Mouse (Mus musculus) myocyte (in vitro differentiated cells): ENCODE results near the gene Tmem209. TPM values are rescaled to one million over a fixed set of nuclear protein-coding genes. Genes with fewer than 3 reads are reported as not detected.

Source experiments
- H3K27me3 ChIP-seq: one replicate; pipeline ENCODE4 v1.6.1; 2011; ENCODE audit not compliant: control insufficient read depth, insufficient read depth, insufficient read length
- H3K36me3 ChIP-seq: one replicate; pipeline ENCODE4 v1.6.1; 2011; ENCODE audit not compliant: control insufficient read depth, insufficient read depth
- H3K4me2 ChIP-seq: one replicate; pipeline ENCODE4 v1.6.1; 2011; ENCODE audit warnings: low read depth, control low read depth
- H3K4me3 ChIP-seq: one replicate; pipeline ENCODE4 v1.5.1; 2011; ENCODE audit warnings: mild to moderate bottlenecking, control low read depth, moderate library complexity
- H3K79me2 ChIP-seq: one replicate; pipeline ENCODE4 v1.6.1; 2011; ENCODE audit not compliant: control insufficient read depth, insufficient read depth
- H3ac ChIP-seq: one replicate; pipeline ENCODE4 v1.6.1; 2011; ENCODE audit not compliant: control insufficient read depth, insufficient read length
- CEBPB ChIP-seq: IDR thresholded peaks from 2 replicates; pipeline ENCODE4 v1.6.1; 2011; ENCODE audit warnings: mild to moderate bottlenecking, moderate library complexity; ENCODE audit not compliant: poor library complexity, insufficient read depth, severe bottlenecking
- E2F4 ChIP-seq: IDR thresholded peaks from one replicate; pipeline ENCODE4 v1.6.1; 2011; ENCODE audit warnings: mild to moderate bottlenecking, control low read depth, moderate library complexity; ENCODE audit not compliant: insufficient read depth
- MAX ChIP-seq: IDR thresholded peaks from one replicate; pipeline ENCODE4 v1.6.1; 2011; ENCODE audit warnings: low read depth, mild to moderate bottlenecking, control low read depth
- MYOD1 ChIP-seq, 3 experiments: IDR thresholded peaks; one replicate each; pipeline ENCODE4 v1.6.1; 2011; ENCODE audit warnings: control low read depth in 2 of 3, low read depth in 2 of 3, mild to moderate bottlenecking in 2 of 3, moderate library complexity in 1 of 3; ENCODE audit not compliant: insufficient read length in 2 of 3, control insufficient read depth in 1 of 3
- MYOG ChIP-seq, 3 experiments: IDR thresholded peaks; one replicate each; pipeline ENCODE4 v1.6.1; 2011; ENCODE audit warnings: control low read depth in 2 of 3, low read depth in 2 of 3, mild to moderate bottlenecking in 2 of 3; ENCODE audit not compliant: insufficient read length in 2 of 3, control insufficient read depth in 1 of 3, insufficient read depth in 1 of 3
- POLR2A ChIP-seq: IDR thresholded peaks from one replicate; pipeline ENCODE4 v1.6.1; 2011; ENCODE audit warnings: low read depth, mild to moderate bottlenecking, control low read depth, moderate library complexity; ENCODE audit not compliant: insufficient read length
- POLR2AphosphoS2 ChIP-seq: IDR thresholded peaks from one replicate; pipeline ENCODE4 v1.6.1; 2011; ENCODE audit warnings: low read depth, control low read depth; ENCODE audit not compliant: insufficient read length
- REST ChIP-seq: IDR thresholded peaks from one replicate; pipeline ENCODE4 v1.6.1; 2011; ENCODE audit warnings: mild to moderate bottlenecking, control low read depth, moderate library complexity; ENCODE audit not compliant: insufficient read depth, insufficient read length
- SRF ChIP-seq: IDR thresholded peaks from one replicate; pipeline ENCODE4 v1.6.1; 2011; ENCODE audit warnings: low read depth; ENCODE audit not compliant: control insufficient read depth, insufficient read length
- TCF12 ChIP-seq: IDR thresholded peaks from one replicate; pipeline ENCODE4 v1.6.1; 2011; ENCODE audit warnings: mild to moderate bottlenecking, control low read depth; ENCODE audit not compliant: poor library complexity, insufficient read depth, severe bottlenecking
- TCF3 ChIP-seq: IDR thresholded peaks from one replicate; pipeline ENCODE4 v1.6.1; 2011; ENCODE audit warnings: low read depth, control low read depth; ENCODE audit not compliant: insufficient read length
- USF1 ChIP-seq: IDR thresholded peaks from one replicate; pipeline ENCODE4 v1.6.1; 2011; ENCODE audit warnings: low read depth, mild to moderate bottlenecking, control low read depth, moderate library complexity
- polyA plus RNA-seq: library from polyadenylated mRNA; unstranded; fragments of >200 nt; fragmentation: generic; extraction: Trizol; gene quantifications from one replicate; pipeline ENCODE4 v1.2.1, GENCODE M21; 2012; ENCODE audit warnings: missing spikeins

The Tmem209 gene
- polyA plus RNA-seq, 1 experiment: 24.3 TPM

DNA sequence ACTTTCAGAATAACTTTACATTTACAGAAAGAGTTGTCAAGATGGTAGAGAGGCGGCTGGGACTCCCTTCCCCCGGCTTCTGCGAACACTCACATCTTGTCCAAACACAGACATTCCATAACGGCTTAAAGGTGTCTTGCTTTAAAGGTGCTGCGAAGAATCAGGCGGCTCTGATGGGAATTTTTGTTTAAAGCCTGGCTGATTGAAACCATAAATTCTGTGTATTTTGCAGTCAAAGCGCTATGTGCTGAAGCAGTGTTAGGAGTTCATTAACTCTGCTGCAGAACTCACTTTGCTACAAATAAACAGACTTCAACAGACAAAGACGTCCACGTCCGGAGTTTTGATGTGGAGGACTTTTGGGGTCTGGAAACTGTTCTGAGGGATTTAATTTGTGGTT, 28.7 kb upstream of the Tmem209 start:
- Histone ChIP-seq H3K4me3 (no peak overlapping the region), H3K4me2 (no peak overlapping the region), H3ac (no peak overlapping the region), H3K36me3 (no peaks in the 10 kb centered on the region), H3K79me2 (no peaks in the 10 kb centered on the region), H3K27me3 (no peaks in the 10 kb centered on the region)
- TF ChIP-seq POLR2A: no peak
- no peak for TF ChIP-seq REST
- no peak for TF ChIP-seq TCF3
- TF ChIP-seq MAX: no peak
- no peak for TF ChIP-seq SRF
- no peak for TF ChIP-seq CEBPB
- no peak for TF ChIP-seq MYOG (IDR thresholded peaks at IDR 0.05; ENCODE audit: control insufficient read depth in 1 of 3, insufficient read depth in 1 of 3, insufficient read length in 2 of 3, low read depth in 2 of 3)
- TF ChIP-seq TCF12: no peak
- no peak for TF ChIP-seq USF1
- no peak for TF ChIP-seq E2F4

DNA sequence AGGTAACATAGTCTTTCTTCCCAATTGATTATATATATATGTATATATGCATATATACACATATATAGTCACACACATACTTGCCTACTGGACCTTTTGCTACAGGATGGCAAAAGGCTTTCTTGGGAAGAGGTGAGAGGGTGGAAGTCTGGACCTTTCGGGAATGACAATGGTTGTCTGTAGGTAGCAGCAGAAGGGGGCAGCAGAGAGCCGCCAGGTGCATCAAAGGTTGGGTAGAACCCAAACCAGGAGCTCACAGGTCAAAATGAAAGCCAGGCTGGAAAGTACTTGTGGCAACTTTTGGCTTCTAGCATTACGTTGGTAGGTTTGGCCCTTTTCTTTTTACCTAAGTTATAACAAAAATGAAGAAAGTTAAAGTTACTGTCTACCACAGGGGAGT, 25.8 kb upstream of the Tmem209 start:
- H3K27me3 ChIP-seq: no peaks in the 10 kb centered on the region
- H3K79me2 ChIP-seq: no peaks in the 10 kb centered on the region
- H3K36me3 ChIP-seq: no peaks in the 10 kb centered on the region
- no peak overlapping the region for H3K4me3 ChIP-seq
- no peak overlapping the region for H3K4me2 ChIP-seq
- H3ac ChIP-seq: no peak overlapping the region
- TF ChIP-seq MAX: no peak
- no peak for TF ChIP-seq SRF
- no peak for TF ChIP-seq USF1
- TF ChIP-seq MYOG (IDR thresholded peaks at IDR 0.05; ENCODE audit: control insufficient read depth in 1 of 3, insufficient read depth in 1 of 3, insufficient read length in 2 of 3, low read depth in 2 of 3): no peak
- TF ChIP-seq E2F4: no peak
- no peak for TF ChIP-seq TCF3
- no peak for TF ChIP-seq TCF12
- no peak for TF ChIP-seq CEBPB
- no peak for TF ChIP-seq POLR2AphosphoS2
- no peak for TF ChIP-seq POLR2A
- no peak for TF ChIP-seq REST
- TF ChIP-seq MYOD1 (IDR thresholded peaks at IDR 0.05; ENCODE audit: control insufficient read depth in 1 of 3, insufficient read length in 2 of 3, low read depth in 2 of 3): no peak

DNA sequence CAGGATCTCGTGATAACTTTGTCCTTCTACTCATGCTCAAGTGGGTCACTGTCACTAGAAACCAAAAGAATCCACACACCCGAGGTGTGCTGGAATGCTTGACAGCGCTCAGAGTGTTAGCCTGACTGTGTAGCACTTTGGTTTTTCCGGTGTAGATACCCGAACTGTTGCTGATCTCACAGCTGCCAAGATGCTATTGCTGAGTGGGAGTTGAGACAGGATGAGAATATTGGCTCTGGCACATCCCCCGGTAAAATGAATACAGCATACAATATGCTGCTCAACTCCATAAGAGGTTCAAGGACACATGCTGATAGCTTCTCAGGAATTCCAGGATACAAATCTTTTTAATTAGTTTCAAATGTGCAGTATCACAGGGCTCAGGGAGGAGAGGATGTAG, 19.2 kb upstream of the Tmem209 start:
- Histone ChIP-seq H3ac (no peak overlapping the region), H3K4me3 (no peak overlapping the region), H3K79me2 (no peaks in the 10 kb centered on the region), H3K4me2 (no peak overlapping the region), H3K36me3 (no peaks in the 10 kb centered on the region), H3K27me3 (no peaks in the 10 kb centered on the region)
- no peak for TF ChIP-seq E2F4
- TF ChIP-seq MYOD1 (IDR thresholded peaks at IDR 0.05; ENCODE audit: control insufficient read depth in 1 of 3, insufficient read length in 2 of 3, low read depth in 2 of 3): no peak
- TF ChIP-seq POLR2A: no peak

DNA sequence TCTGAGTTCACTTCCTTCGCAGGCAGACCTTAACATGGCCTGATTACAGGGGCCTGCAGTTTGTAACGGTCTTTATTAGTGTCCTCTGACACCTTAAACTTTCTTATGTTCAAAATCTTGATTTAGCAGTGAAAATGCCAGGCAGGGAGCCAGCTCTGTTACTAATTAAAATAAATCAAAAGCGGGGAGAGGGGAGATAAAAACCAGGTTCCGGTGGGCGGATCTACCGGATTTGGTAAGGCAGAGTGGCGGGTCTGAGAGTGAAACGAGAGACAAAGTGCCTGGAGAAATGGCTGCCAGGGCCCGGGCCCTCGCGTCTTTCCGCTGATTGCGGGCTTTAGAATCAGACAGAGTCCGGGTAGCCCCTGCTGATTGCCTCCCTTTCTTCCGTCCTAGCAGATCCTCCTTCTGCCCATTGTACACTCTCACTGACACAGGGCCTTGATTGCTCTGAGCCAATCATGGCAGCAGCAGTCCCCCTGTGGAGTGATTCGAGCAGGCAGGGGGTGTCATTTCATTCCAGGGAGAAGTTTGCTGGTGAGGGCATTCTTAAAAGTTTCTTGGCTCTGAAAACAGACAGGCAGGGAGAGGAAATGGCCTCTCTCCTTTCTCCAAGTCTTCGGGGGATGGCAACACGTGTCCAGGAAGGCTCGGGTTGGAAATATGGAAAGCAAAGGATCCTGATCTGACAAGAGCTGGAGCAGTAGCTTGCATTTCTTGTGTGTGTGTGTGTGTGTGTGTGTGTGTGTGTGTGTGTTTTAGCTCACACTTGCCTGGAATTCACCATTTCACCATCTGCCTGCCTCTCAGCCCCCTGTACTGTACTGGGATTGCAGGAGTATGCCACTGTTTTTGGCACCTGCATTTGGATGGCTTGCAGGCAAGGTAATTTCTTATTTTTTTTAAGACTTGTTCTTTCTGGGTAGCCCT, 17.3 kb upstream of the Tmem209 start:
- no peaks in the 10 kb centered on the region for H3K27me3 ChIP-seq
- no peak overlapping the region for H3K4me2 ChIP-seq
- no peak overlapping the region for H3ac ChIP-seq
- H3K4me3 ChIP-seq: no peak overlapping the region
- TF ChIP-seq MAX: no peak
- no peak for TF ChIP-seq E2F4
- no peak for TF ChIP-seq POLR2A
- TF ChIP-seq TCF3: no peak
- no peak for TF ChIP-seq REST
- no peak for TF ChIP-seq POLR2AphosphoS2
- TF ChIP-seq MYOG (IDR thresholded peaks at IDR 0.05; ENCODE audit: control insufficient read depth in 1 of 3, insufficient read depth in 1 of 3, insufficient read length in 2 of 3, low read depth in 2 of 3): no peak
- TF ChIP-seq CEBPB: no peak
- no peaks in the 10 kb centered on the region for H3K79me2 ChIP-seq
- no peaks in the 10 kb centered on the region for H3K36me3 ChIP-seq

DNA sequence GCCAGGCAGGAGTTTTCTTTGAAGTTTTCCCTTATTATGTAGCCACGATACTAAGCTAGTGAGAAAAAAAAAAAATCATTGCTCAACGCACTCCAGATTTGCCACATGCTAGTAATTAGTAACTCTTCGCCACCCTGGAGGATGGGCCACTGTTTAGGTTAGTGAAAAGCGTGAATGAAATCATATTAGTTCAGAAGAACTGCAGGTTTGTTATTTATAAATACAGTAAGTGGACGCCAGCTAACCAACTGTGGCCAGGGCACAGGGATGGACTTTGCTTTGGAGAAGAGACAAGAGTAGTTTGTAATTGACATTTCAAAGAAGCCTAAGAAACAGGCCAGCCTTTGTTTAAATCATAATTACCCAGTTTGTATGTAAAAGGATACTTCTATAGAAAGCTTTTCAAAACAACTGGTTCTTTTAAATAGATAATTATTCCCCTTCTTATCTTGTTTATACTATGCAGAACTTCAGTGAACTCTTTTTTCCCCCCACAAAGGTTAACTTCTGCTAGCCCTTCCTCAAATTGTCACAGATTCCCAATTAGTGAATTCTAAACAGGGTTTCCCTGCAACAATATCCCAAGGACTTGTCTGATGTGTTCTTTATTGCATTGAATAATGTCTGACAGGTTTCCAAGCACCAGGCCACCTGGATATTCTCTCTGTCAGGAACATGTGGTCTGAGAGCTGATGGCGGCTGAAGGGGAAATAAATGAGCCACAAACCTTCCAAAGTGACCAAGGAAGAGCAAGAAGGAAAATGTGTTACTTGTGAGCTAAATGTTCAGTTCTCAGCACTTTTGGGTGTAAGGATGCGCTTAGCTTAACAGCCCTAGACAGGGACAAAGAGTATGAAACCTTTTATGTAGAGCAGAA, 16.1 kb upstream of the Tmem209 start:
- no peaks in the 10 kb centered on the region for H3K79me2 ChIP-seq
- no peak overlapping the region for H3K4me2 ChIP-seq
- no peak overlapping the region for H3K4me3 ChIP-seq
- H3K27me3 ChIP-seq: no peaks in the 10 kb centered on the region
- no peaks in the 10 kb centered on the region for H3K36me3 ChIP-seq
- no peak overlapping the region for H3ac ChIP-seq
- TF ChIP-seq CEBPB (no peak), SRF (no peak), MYOG (IDR thresholded peaks at IDR 0.05; ENCODE audit: control insufficient read depth in 1 of 3, insufficient read depth in 1 of 3, insufficient read length in 2 of 3, low read depth in 2 of 3) (no peak), POLR2AphosphoS2 (no peak), TCF12 (no peak), REST (no peak), POLR2A (no peak), USF1 (no peak), MYOD1 (IDR thresholded peaks at IDR 0.05; ENCODE audit: control insufficient read depth in 1 of 3, insufficient read length in 2 of 3, low read depth in 2 of 3) (no peak), TCF3 (no peak), MAX (no peak), E2F4 (no peak)
